Mouse (Mus musculus): ENCODE measurements around the gene Rgl1.

DNA sequence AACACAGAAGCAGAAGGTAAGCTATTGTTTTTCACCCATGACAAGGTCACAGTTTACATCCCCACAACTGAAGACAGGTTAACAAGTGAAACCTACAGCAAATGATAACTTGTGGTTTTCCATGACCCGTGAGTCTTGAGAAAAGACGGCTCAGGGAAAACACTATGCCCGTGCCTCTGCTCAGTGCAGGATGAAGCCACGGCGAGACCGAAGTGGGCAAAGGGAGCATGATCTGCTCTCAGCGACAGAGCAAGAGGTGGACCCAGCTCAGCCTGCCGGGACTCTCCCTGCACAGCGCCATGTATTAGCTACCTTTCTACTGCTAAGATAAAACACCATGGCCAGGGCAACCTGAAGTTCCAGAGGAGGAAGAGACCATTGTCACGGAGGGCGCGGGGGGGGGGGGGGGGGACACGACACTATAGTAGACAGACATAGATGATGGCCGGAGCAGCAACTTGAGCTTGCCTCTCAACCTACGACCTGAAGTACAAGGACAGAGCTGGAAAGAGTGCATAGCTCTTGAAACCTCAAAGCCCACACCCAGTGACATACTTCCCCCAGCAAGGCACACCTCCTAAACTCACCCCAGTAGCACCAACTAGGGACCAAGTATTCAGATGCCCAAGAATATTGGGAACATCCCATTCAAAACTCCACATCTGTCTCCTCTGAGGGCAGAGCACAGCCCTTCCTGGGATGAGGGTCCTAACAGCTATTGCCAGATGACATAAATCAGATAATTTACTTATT is 174.2 kb downstream of the Rgl1 start:
- TF ChIP-seq POLR2A (IDR thresholded peaks at IDR 0.05; ENCODE audit: extremely low read depth, insufficient read depth, low read length) (no peak), CTCF (IDR thresholded peaks at IDR 0.05; ENCODE audit: low read depth, low read length) (no peak)

Data from liver, adult 2 months (tissue).